In the genomic region with DNA sequence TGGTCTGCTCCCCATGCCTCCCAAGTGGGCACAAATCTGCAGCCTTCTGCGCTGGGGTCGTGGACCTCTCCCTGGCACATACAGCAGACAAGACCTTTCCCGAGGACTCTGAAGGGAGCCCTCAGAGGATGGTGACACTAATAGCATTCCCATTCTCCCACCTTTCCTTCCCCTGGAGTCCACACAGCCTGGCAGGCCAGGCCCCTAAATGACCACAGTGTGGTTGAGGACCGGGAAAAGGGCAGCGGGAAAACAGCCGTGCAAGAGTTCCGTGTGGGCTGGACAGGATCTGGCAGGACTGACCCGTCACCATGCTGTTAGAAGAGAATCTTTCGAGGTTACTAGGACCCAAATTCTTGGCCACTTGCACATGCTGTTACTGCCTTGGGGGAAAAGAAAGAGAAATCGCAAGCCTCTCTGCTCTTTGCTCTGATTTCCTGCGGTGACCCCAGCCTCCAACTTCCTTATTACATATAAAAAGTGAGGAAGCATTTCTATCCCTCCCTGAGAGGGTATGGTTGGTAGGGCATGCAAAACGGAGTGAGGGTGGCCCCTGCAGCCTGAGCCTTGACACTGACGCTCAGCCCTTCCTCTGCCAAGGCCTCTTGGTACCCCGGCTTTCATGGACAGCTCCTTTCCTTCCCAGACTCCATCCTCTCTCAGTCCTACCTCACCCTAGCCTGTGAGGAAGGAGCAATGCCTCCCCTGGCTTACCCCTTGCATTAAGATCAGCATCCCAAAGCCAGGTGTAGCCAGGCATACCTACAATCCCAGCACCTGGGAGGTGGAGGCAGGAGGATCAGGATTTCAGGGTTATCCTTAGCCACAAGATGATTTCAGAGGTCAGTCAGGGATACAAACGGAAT, we compare ENCODE assay signal across 9 mouse cellular contexts. TPM values are rescaled to one million over a fixed set of nuclear protein-coding genes. Genes with fewer than 3 reads are reported as not detected.
A peak's percentile ranks its signal among the peaks of the same experiment; 100 is the strongest.
DNase-seq lines count a peak whose midpoint lies in the region; ATAC-seq and TF ChIP-seq lines count a peak whose summit lies in the region.
"Had no signal": no experiment of that assay in that cellular context is flagged by ENCODE, and none has a peak within 500 bp of the region (broad histone marks: within the 10 kb centered on the region; RNA-seq: fewer than 3 reads in every experiment).

No protein-coding gene starts in this region.

- no peak for TF ChIP-seq CTCF in left cerebral cortex, adult 2 months (IDR thresholded peaks at IDR 0.05)
- no peak for TF ChIP-seq CTCF in small intestine, adult 2 months (IDR thresholded peaks at IDR 0.05; ENCODE audit: extremely low read depth, insufficient read length, insufficient replicate concordance, low read depth, low read length)

- no peaks in the 10 kb centered on the region for H3K36me3 ChIP-seq in embryonic facial prominence, embryonic 15.5 days
- H3K36me3 ChIP-seq in limb, embryonic 14.5 days (ENCODE audit: control insufficient read depth, insufficient read depth, low read length): no peaks in the 10 kb centered on the region
- H3K36me3 ChIP-seq in small intestine, adult 2 months (ENCODE audit: control insufficient read depth, insufficient read depth, low read length): no peaks in the 10 kb centered on the region

- no peaks in the 10 kb centered on the region for H3K9me3 ChIP-seq in embryonic facial prominence, embryonic 15.5 days (replicated peaks)
- H3K9me3 ChIP-seq in limb, embryonic 14.5 days (ENCODE audit: control insufficient read depth, low read length): no peaks in the 10 kb centered on the region

- no peak overlapping the region for H3K9ac ChIP-seq in embryonic facial prominence, embryonic 15.5 days
- H3K9ac ChIP-seq in limb, embryonic 14.5 days (ENCODE audit: low read depth, low read length, severe bottlenecking): 0 out of 2 replicates have a peak overlapping the region, but pooled peaks have one; percentile 2

- WGBS in embryonic facial prominence, embryonic 15.5 days: 44% methylated on average over 15 of the region's 15 CpGs
- WGBS in limb, embryonic 14.5 days: 62% methylated on average over 15 of the region's 15 CpGs
- 35% methylated on average over 15 of the region's 15 CpGs for WGBS in small intestine, adult 2 months

- no peak for ATAC-seq in embryonic facial prominence, embryonic 15.5 days (ENCODE audit: insufficient number of reproducible peaks, low FRiP score, low TSS enrichment, low read depth)
- no peak for ATAC-seq in limb, embryonic 14.5 days (ENCODE audit: low FRiP score, low read depth)

- no peak for TF ChIP-seq POLR2A in limb, embryonic 14.5 days (IDR thresholded peaks at IDR 0.05; ENCODE audit: borderline replicate concordance, extremely low read depth, insufficient read depth, insufficient read length)
- no peak for TF ChIP-seq POLR2A in small intestine, adult 2 months (IDR thresholded peaks at IDR 0.05; ENCODE audit: low read depth, low read length)

- H3K4me1 ChIP-seq in embryonic facial prominence, embryonic 15.5 days: peaks cover 65% of the 10 kb centered on the region
- H3K4me1 ChIP-seq in limb, embryonic 14.5 days (ENCODE audit: control insufficient read depth, insufficient read depth, low read length): peaks cover 38% of the 10 kb centered on the region
- H3K4me1 ChIP-seq in small intestine, adult 2 months (ENCODE audit: control insufficient read depth, insufficient read depth, insufficient read length, low read length): peaks cover 31% of the 10 kb centered on the region

- peak overlapping the region; percentile 48 for H3K4me2 ChIP-seq in embryonic facial prominence, embryonic 15.5 days (replicated peaks)
- peak overlapping the region; percentile 44; the same call in 1 of the 2 replicates for H3K4me2 ChIP-seq in limb, embryonic 14.5 days (replicated peaks; ENCODE audit: low read depth, low read length, severe bottlenecking)

- DNase-seq in left cerebral cortex, adult 2 months (ENCODE audit: extremely low spot score in 1 of 2, low spot score in 2 of 2): no peak
- DNase-seq in left cerebral cortex, postnatal 36 days (ENCODE audit: low spot score in 2 of 2): no peak
- no peak for DNase-seq in limb, embryonic 14.5 days (ENCODE audit: low spot score)
- no peak for DNase-seq in left cerebral cortex, postnatal 10 days (ENCODE audit: extremely low spot score in 1 of 2, low spot score in 2 of 2)
- no peak for DNase-seq in spleen, postnatal 14 days (ENCODE audit: low spot score in 2 of 2)

- H3K27me3 ChIP-seq in embryonic facial prominence, embryonic 15.5 days: no peaks in the 10 kb centered on the region
- H3K27me3 ChIP-seq in limb, embryonic 14.5 days (ENCODE audit: control insufficient read depth, insufficient read depth, low read length): no peaks in the 10 kb centered on the region
- H3K27me3 ChIP-seq in small intestine, adult 2 months (ENCODE audit: control insufficient read depth, insufficient read depth, low read length): no peaks in the 10 kb centered on the region

- intact Hi-C loops in left cerebral cortex, adult 2 months (cut with DNase I): no loop called here
- intact Hi-C loops in left cerebral cortex, postnatal 36 days (cut with DNase I): no loop called here
- intact Hi-C loops in left cerebral cortex, postnatal 10 days (cut with DNase I): no loop called here

- peak overlapping the region; percentile 77 for H3K27ac ChIP-seq in left cerebral cortex, adult 2 months
- H3K27ac ChIP-seq in embryonic facial prominence, embryonic 15.5 days (replicated peaks): peak overlapping the region; percentile 82
- peak overlapping the region; percentile 74 for H3K27ac ChIP-seq in limb, embryonic 14.5 days (replicated peaks; ENCODE audit: low read depth, low read length)
- peak overlapping the region; percentile 69 for H3K27ac ChIP-seq in small intestine, adult 2 months (ENCODE audit: insufficient read depth, low read depth, low read length)

- H3K4me3 ChIP-seq in left cerebral cortex, adult 2 months: no peak overlapping the region
- H3K4me3 ChIP-seq in embryonic facial prominence, embryonic 15.5 days (replicated peaks): no peak overlapping the region
- no peak overlapping the region for H3K4me3 ChIP-seq in limb, embryonic 14.5 days (replicated peaks; ENCODE audit: low read length)
- peak overlapping the region; percentile 1 for H3K4me3 ChIP-seq in small intestine, adult 2 months (ENCODE audit: low read depth, low read length)

RNA-seq across cellular contexts. Expression of a gene that starts 18.0 kb away (rescaled TPM):
- 10 to 100 TPM; 13.8 to 15.1 TPM for total RNA-seq in left cerebral cortex, adult 2 months (2021)
- 10 to 100 TPM; 13.2 to 16.7 TPM for total RNA-seq in left cerebral cortex, postnatal 36 days (2021)
- polyA plus RNA-seq in embryonic facial prominence, embryonic 15.5 days (2015; fragmentation: Nextera tagmentation; extraction: Ambion mirVana): 17.5 and 19.6 TPM in 2 replicates
- 16.1 and 17.8 TPM in 2 replicates for polyA plus RNA-seq in limb, embryonic 14.5 days (2012; rRNA removed)
- 8.2 and 10.2 TPM in 2 replicates for polyA plus RNA-seq in limb, embryonic 14.5 days (2014; fragmentation: Nextera tagmentation; extraction: Ambion mirVana)
- 19.6 and 35.5 TPM in 2 replicates for polyA plus RNA-seq in small intestine, adult 2 months (2012; rRNA removed)
- total RNA-seq in left cerebral cortex, postnatal 10 days (2021): 10 to 100 TPM; 13.1 TPM

RNA-seq across cellular contexts. Expression of a gene that starts 27.5 kb away (rescaled TPM):
- total RNA-seq in left cerebral cortex, adult 2 months (2021): 100 to 1,000 TPM; 102 to 114 TPM
- total RNA-seq in left cerebral cortex, postnatal 36 days (2021): 100 to 1,000 TPM; 110 to 118 TPM
- polyA plus RNA-seq in embryonic facial prominence, embryonic 15.5 days (2015; fragmentation: Nextera tagmentation; extraction: Ambion mirVana): 10.5 and 11.4 TPM in 2 replicates
- polyA plus RNA-seq in limb, embryonic 14.5 days (2012; rRNA removed): 27.2 and 32.8 TPM in 2 replicates
- polyA plus RNA-seq in limb, embryonic 14.5 days (2014; fragmentation: Nextera tagmentation; extraction: Ambion mirVana): 12.3 and 12.9 TPM in 2 replicates
- 21.5 and 46.0 TPM in 2 replicates for polyA plus RNA-seq in small intestine, adult 2 months (2012; rRNA removed)
- total RNA-seq in left cerebral cortex, postnatal 10 days (2021): 100 to 1,000 TPM; 110 to 113 TPM

RNA-seq across cellular contexts. Expression of a gene that starts 30.8 kb away (rescaled TPM):
- not detected for total RNA-seq in left cerebral cortex, adult 2 months (2021)
- total RNA-seq in left cerebral cortex, postnatal 36 days (2021): under 1 TPM in 1 of 2 experiments, not detected in 1; 0.27 TPM
- polyA plus RNA-seq in embryonic facial prominence, embryonic 15.5 days (2015; fragmentation: Nextera tagmentation; extraction: Ambion mirVana): not detected in 2 replicates
- polyA plus RNA-seq in limb, embryonic 14.5 days (2012; rRNA removed): not detected in 2 replicates
- polyA plus RNA-seq in limb, embryonic 14.5 days (2014; fragmentation: Nextera tagmentation; extraction: Ambion mirVana): not detected in 2 replicates
- polyA plus RNA-seq in small intestine, adult 2 months (2012; rRNA removed): not detected in 2 replicates
- not detected for total RNA-seq in left cerebral cortex, postnatal 10 days (2021)
- total RNA-seq: heart, adult 18-20 months had no signal
- polyA plus RNA-seq: activated CD4-positive, CD25-positive, alpha-beta regulatory T cell, adult 4 months had no signal
